Mouse (Mus musculus) frontal cortex, postnatal 36 days (tissue): ENCODE measurements around the gene Ankrd44.

ENCODE experiments used
- DNase-seq, 2 experiments: peaks; one replicate each; pipeline ENCODE4 v3.0.0; 2022; ENCODE audit warnings: low spot score in 2 of 2

Ankrd44 gene

DNA sequence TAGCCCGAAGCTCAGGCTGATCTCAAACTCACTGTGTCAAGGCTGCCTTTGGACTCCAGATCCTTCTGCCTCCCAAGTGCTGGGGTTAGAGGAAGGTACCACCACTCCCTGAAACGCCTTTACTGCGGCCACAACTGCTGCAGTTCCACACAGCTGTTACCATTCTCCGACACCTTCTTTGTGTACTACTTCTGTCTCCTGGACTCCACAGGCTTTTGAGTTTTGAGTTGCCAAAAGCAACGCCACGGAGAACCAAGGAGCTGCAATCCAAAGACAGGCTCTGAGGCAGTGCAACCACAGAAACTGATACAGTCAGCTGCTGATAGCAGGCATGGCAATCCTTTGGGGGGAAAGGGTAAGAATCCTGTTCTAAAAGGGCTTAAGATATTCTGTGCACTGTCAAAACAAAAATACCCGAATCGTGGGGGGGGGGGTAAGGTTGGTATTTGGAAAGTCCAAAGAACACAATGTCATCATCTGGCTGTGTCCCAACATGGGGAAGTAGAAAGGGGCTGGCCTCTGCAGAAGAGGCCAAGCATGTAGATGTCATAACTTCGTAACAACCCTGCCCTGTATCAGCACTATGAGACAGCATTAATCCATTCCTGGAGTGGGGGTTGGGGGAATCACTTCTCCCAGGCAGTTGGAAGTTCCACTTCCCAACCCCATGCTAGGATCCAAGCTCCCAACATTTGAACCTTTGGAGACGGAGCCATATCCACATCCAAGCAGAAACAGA, 116.2 kb downstream of the Ankrd44 start:
- no peak for DNase-seq

DNA sequence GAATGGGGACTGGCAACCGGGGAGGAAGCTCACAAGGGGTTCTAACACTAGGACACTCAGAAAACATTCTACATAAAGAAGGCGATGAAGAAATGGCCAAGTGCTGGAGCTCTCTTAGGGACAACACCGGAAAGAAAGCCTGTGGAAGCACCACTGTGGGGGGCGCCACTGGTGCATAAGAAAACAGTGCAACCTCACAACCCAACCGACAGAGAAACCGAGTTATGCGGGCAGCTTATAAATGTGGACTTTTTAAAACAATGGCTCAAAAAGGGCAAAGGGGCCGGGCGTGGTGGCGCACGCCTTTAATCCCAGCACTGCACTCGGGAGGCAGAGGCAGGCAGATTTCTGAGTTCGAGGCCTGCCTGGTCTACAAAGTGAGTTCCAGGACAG, 117.1 kb downstream of the Ankrd44 start:
- no peak for DNase-seq

DNA sequence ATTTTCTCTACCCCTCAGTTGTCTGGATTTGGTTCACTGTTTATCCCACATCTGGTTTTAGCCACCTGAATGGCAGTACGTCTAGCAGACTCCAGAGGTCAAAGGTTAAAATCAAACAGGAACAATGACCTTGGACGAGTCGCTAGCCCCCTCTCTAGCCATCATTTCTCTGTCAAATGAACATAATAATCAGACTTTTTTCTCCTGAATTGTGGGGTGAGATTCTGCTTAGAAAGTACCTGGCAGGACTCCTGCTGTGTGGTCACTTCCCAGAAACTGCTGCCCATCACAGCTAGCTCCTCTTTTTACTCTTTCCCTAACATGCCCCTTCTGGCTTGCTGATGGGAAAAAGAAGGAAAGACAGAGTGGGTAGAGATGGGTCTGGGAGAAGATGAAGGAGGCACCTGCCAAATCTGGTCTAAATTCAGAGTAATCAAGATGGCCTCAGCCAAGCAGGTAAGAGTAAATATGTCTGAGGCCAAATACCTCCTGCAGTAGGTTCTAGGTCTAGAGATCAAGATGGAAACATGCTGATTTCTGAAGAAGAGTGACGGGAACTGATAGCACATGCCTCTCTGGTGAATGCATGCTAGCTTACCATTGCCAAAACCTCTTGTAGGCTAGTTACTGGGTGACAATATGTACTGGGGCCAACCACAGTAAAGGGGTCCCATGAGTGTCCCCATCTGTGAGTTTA, 117.6 kb downstream of the Ankrd44 start:
- DNase-seq: no peak

DNA sequence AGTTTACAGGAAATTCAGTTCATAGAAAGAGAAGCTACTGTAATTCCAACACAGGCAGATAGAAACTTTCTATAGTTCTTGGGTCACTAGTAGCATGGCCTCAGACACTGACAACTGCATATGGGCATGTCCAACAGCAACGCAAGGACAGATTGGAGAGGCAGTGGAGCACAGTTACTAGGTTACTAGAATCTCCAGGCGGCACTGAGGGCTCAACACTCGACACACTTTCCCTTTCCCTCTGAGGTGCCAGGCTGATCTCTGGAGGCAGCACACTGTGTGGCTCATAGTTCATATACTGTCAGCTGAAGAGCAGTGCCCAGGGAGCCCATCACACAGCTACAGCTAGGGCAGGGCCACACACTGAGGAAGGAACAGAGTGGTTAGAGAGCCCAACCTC, 118.4 kb downstream of the Ankrd44 start:
- DNase-seq: no peak

DNA sequence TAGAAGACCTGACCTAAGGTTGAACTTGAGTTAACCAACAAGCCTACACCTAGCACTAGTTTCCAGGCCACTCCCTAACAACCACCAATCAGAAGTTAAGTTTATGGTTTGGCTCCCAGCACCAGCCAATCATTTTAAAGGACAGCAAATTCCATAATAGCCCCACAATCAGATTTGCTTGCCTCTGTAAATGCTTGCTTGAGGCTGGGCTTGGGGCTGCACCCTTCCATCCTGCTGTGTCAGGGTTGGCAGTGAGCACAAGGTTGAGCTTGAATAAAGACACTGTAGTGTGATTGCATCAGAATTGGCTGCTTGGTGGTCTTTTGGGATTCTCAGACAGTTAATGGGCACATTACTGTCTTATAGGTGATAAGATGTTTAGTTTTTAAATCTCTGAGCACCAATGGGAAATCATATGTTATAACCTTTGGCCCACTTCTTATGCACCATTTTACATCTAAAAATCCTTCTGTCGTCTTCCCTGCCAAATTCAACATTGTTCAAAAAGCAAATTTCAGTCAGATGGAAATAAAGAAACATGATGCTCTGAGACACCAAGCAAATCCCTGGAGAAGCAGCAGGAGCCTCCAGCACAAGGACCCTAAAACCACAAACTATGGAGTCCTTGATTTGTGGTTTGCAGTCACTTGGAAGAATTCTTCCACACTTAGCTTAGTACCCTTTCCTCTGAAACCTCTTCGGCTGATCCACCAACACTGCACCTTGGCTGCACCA, 119.9 kb downstream of the Ankrd44 start:
- DNase-seq: no peak

DNA sequence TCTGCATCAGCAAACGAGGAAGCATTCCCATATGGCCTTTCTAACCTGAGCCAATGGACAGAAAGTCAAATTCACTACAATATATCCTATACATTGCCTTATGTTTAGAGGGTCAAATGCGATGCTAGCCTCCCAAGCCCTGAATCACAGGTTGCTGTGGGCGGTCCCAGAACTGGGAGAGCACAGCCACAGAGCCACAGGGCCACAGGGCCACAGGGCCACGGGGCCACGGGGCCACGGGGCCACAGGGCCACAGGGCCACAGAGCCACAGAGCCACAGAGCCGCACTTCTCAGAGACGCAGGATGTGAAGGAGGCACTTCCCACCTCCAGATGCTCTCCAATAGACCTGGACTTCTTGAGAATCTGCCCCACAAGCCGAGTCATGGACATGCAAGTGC, 121.8 kb downstream of the Ankrd44 start:
- no peak for DNase-seq

DNA sequence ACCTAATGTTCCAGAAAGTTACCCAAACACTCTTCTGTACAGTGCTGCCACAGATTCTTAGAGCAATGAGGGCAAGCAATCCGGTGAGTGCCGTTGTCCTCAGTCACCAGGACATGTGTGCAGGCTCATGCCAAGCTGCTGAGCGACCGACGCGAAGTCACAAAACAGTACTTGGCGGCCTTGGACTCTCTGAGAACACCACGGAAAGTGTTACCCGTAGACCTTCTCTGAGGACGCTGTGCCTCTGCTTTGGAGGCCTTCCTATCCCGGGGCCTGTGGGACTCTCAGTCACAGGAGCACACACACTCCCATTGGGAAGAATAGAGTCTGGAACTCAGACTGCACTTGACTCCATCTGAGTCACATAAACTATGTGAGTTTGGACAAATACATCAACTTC, 123.5 kb downstream of the Ankrd44 start:
- DNase-seq: no peak

DNA sequence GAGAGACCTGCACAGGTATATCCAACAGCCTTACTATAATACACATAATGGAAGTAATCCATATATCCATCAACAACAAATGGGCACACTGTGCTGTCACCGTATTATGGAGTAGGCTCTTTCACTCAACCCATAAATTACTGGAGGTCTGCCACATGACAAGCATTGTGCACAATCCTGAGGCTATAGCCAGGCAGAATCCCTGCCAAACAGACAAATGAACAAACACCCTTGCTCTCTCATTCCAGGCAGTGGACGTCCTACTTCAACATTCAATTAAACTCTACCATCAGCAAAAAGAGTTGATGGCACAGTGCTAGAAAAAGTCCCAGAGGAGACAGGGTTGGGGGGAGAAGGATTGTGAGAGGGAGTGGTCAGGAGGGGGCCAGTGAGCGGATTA, 124.9 kb downstream of the Ankrd44 start:
- DNase-seq: no peak

DNA sequence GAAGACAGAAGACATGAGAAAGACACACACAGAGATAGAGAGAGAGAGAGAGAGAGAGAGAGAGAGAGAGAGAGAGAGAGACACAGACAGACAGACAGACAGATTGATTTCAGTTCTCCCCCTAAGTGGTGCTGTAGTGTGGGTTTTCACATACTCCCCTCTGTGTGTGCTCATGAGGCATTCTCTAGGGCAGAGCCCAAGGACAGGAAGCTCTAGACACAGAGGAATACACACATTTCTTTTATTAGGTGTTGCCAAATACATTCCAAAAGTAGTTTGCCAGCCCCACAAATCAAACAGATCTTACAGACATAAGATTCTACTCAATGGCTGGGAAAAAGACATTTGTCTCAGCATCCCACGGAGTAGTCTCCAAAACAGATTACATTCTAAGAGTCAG, 126.8 kb downstream of the Ankrd44 start:
- no peak for DNase-seq

DNA sequence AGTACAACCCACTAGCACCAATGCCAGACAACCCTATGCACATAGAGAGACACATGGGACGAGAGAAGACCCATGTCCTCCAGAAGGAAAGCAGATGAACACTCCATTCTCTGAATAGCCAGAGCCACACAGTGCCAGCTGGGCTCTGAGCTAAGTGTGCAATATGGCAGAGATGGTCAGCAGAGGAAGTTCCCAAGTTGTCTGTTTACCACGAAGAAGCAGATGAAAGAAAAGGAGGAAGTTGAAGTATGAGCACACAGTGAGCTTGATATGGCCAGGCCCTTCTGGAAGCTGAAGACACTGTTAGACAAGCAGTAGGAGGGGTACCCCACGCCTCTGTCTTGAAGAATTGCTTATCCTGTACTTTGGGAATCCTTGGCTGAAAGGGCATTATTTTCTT, 127.8 kb downstream of the Ankrd44 start:
- DNase-seq: no peak

DNA sequence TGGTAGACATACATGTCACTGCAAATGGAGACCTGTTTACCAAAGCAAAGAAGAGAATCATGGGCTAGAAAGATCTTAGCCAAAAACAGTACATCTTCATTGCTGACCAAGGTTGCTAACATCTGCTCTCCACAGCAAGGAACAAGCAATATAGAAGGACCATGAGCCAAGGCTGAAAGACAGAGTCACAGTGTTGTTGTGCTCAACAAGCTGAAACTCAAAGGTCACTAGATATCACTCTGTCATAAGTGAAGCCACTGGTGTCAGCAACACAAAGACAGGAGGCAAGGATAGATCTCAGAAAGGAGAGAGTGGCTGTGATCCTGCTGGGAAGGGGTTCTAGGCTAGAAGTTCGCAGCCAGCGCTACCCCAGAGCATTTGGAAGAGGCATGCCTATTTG, 131.5 kb downstream of the Ankrd44 start:
- no peak for DNase-seq

DNA sequence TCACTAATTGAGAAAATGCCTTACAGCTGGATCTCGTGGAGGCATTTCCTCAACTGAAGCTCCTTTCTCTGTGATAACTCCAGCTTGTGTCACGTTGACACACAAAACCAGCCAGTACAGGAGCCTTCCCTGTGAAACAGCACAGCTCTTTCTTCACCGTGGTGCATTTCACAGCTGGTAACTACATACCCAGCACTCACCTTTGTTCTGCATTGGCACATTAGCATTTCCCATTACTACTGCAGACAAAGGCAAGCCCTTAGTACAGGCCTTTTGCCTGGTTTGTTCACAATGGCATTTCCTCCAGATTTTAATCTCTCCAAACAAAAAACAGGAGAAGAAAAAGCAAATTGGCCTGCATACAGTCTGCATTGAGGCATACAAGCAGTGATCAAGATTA, 134.8 kb downstream of the Ankrd44 start:
- no peak for DNase-seq

DNA sequence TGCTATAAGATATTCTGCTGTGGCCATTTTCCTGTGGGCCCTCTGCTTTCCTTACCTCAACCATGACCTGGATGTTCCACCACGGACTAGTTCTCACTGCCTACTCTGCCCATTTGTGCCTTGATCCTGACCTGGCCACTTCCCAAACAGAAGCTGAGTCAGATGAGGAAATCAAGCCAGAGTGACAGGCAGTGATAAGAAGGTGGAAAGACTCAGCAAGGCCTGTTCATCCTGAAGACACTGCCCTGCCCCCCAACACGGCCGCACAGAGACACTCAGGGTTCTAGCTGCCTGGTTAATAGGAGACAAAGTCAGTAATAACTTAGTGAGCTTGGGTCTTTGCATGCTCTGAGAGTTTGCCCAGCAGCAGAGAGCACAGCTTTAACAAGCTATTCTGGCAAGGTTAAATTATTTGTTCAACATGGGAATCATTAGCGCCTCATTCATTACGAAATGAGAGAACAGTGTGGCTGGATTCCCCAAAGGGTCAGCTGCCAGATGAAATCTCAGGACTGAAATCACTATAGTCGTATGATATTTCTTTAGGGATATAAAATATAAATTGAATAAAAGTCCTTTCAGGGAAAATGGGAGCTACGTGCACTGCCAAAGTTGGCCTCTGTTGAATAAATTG, 136.7 kb downstream of the Ankrd44 start:
- DNase-seq: no peak

DNA sequence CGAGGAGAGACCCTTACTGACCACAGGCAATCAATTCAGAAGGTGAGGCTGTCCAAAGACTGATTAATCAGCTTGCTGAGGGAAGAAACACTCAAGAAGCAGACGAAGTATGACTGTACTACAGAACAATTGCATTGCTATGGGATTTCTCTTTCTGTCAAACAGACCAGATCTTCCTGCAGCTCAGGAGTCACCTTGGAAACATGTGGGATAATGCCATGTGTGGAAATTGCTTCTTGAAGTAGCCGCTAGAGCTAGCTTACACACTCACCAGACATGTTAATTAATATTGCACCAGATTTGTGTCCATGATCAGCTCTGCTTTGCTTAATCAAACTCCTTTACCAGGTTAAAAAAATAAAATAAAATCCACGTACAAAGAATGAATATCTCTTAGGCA, 137.8 kb downstream of the Ankrd44 start:
- DNase-seq: no peak

DNA sequence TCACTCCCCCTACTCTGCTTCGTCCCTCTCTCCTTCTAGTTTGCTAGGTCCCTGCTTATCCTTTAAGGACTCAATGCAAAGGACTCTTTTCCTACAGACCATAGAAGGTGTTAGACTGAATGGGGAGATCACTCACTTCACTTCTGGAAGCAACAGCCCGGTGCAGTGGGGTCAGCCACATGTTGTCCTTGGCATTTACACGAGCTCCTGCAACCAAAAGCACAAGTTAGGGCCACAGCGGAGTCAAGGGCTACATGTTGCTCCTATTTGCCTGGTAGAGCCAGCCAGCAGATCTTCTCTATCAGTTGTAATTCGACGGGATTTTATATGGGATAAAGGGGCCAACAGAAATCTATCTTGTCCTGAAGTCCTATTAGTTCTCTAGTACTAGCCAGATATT, 148.0 kb downstream of the Ankrd44 start:
- DNase-seq: no peak

DNA sequence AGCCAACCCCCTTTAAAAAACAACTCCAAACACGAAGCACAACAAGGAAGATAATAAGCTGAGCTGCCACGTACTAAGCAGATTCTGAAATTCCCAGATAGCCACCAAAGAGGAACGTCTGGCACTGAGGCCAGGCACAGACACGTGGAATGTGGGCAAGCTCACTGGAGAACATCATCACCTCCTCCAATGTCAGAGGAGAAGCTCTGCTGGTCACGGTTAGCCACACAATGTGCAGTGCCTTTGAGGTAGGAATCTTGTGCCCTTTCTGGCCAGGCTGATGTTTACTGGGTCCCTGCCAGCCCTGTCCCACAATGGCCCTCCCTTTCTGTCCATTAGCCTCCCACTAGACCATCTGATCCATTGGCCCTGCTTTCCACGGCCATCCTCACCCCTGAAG, 149.1 kb downstream of the Ankrd44 start:
- DNase-seq: no peak

DNA sequence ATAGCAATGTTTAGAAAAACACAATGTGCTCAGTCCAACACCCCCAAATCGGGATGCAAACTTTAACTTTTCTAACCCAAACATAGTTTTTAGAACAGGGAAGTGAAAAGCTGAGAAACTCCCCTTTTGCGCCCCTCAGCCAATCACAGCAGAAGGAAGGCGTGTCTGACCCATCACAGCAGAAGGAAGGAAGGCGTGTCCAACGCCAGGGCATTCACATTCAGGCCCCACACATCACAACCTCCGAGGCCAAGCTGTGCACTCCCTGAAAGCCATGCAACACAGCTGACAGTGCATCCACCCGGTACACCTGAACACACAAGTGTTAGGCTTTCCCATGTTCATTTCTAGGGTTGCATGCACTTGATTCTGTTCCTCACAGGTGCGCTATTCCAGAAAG, 150.1 kb downstream of the Ankrd44 start:
- no peak for DNase-seq

DNA sequence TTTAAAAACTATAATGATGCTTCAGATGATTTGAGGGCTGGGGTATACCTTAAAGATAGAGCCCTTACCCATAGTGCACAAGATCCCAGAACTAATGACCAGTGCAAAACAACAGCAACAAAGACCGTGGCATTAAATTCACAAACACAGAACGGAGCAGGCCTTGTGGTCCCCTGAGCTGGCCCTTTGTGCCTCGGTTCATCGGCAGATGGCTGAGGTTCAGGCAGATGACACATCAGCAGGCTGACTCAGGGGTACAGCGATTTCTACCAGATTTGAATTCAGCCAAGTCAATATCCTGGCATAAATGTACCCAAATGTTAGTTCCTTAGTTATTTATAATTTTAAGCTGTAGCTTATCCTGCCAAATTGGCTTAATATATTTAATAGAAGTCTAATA, 153.3 kb downstream of the Ankrd44 start:
- DNase-seq: no peak

DNA sequence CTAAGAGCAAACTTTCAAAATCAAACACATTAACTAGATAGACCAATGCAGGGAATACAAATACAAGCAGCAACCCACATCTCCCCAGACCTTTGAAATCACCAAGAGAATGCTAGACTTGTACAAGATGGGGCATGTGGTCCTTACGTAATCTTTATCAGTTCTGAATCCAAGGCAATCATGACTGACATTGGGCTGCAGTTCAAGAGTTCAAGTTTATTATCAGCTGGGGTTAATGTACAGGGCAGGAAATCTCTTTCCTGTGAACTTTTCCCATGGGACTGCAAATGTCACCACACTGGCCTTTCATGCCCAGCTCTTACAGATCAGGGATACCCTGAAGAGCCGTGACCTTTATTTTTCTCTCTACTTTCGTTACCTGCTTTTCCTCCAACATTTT, 154.7 kb downstream of the Ankrd44 start:
- DNase-seq: no peak

DNA sequence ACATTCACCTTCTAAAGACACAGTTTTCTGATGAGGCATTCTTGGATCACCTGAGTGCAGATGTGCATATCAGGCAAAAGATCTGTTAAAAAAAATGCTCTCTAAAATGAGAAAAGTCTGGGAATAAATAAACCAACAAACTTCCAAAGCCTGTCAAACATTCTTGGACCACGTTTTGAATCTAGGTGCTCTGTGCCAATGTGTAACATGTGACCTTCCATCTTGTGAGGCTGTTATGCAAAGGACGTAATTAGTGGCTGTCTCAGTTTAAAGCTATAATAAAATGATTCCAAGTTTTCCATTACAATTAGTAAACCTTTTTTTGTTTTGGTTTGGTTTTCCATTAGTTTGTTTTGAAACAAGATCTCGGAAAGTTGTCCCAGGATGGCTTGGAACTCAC, 159.0 kb downstream of the Ankrd44 start:
- no peak for DNase-seq

DNA sequence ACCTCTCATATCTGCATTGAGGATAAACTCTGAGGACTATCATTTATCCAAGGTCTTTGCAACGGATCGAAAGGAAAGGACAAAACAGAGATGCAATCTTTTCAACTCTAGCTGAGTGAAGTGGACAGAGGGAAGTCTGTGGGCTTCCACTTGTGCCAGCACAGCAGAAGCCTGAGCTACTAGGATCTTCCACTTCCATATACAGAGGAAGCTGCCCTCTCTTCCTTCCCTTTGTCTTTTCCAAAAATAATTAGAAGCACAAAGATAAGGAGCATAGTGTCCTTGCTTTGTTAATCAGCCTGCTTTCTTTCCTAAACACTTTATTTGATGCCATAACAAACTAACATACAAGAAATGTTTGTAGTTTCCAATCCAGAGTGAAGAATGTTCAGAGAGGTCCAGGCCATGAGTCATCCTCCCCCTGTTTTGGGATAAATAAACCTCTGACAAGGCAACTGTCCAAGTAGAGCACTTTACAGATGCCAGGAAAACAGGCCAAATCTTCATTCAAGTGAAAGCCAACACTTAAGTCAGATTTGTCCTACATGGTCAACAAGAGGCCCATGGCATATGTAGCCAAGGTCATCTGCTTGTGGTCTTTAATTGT, 160.5 kb downstream of the Ankrd44 start:
- DNase-seq: no peak

DNA sequence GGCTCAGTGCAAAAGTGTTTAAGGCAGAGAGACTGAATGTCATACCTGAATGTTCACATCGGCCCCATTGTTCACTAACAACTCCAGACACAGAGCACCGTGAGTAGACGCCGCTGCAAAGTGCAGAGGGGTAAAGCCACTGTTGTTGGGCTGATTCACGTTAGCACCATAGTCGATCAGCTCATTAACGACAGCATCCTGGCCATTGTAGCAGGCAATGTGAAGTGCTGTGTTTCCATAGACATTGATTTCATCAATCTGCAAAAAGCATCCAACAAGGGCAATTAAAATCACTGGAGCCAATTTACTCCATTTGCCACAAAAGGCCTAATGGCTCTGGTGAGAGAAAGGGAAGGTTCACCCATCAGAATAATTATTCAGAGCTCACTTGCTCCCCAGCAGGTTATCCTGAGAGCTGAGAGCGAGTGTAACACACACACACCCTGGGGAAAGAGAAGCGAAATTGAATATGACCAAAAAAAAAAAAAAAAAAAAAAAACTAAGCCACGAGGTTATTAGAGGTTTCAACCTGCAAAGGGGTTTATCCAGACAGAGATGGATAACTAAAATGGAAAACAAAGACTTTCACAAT, 163.9 kb downstream of the Ankrd44 start:
- no peak for DNase-seq
